Mouse (Mus musculus) midbrain, postnatal 0 days (tissue): ENCODE results near the gene Triobp. TPM values are rescaled to one million over a fixed set of nuclear protein-coding genes. Genes with fewer than 3 reads are reported as not detected.

Experiments
- ATAC-seq: fragments of 200-750 bp; cut with Nextera tagmentation; 2 replicates; pipeline ENCODE4 v1.8.0; 2017; ENCODE audit warnings: moderate number of reproducible peaks, mild to moderate bottlenecking, moderate TSS enrichment, moderate library complexity; ENCODE audit not compliant: low FRiP score
- DNase-seq: peaks from one replicate; pipeline ENCODE4 v3.0.0-alpha.2; 2015; ENCODE audit warnings: low spot score
- H3K27ac ChIP-seq: fragments of 300-500 bp; sonication (generic); 2 replicates; pipeline ENCODE4 v1.5.1; 2014; ENCODE audit warnings: low read depth, mild to moderate bottlenecking, low read length, mixed read lengths
- H3K27me3 ChIP-seq: fragments of 300-500 bp; sonication (generic); 2 replicates; pipeline ENCODE4 v1.6.1; 2014; ENCODE audit warnings: low read length, control low read depth, mixed read lengths; ENCODE audit not compliant: insufficient read depth
- H3K36me3 ChIP-seq: fragments of 300-500 bp; sonication (generic); 2 replicates; pipeline ENCODE4 v1.6.1; 2014; ENCODE audit warnings: low read length, control low read depth, mixed read lengths; ENCODE audit not compliant: insufficient read depth
- H3K4me1 ChIP-seq: fragments of 300-500 bp; sonication (generic); 2 replicates; pipeline ENCODE4 v1.6.1; 2014; ENCODE audit warnings: mild to moderate bottlenecking, control low read depth, antibody characterized with exemption, low read length, mixed read lengths; ENCODE audit not compliant: insufficient read depth
- H3K4me2 ChIP-seq: fragments of 300-500 bp; sonication (generic); 2 replicates; pipeline ENCODE4 v1.6.1; 2014; ENCODE audit warnings: low read depth, mild to moderate bottlenecking, low read length, mixed read lengths; ENCODE audit not compliant: poor library complexity, severe bottlenecking
- H3K4me3 ChIP-seq: fragments of 300-500 bp; sonication (generic); 2 replicates; pipeline ENCODE4 v1.5.1; 2014; ENCODE audit warnings: low read depth, mild to moderate bottlenecking, low read length, moderate library complexity
- H3K9ac ChIP-seq: fragments of 300-500 bp; sonication (generic); replicated peaks from 2 replicates; pipeline ENCODE4 v1.6.1; 2014; ENCODE audit warnings: mild to moderate bottlenecking, low read length, moderate library complexity, mixed read lengths; ENCODE audit not compliant: poor library complexity, severe bottlenecking
- H3K9me3 ChIP-seq: fragments of 300-500 bp; sonication (generic); 2 replicates; pipeline ENCODE4 v1.6.1; 2016; ENCODE audit warnings: low read length, control low read depth
- CTCF ChIP-seq: IDR thresholded peaks from 2 replicates; pipeline ENCODE4 v1.5.1; 2016; ENCODE audit warnings: antibody characterized with exemption, mild to moderate bottlenecking
- WGBS: fragments of 180-500 bp; shearing (Covaris S2); extraction: QIAGEN DNeasy Blood & Tissue Kit; methylation state at CpG from one replicate; pipeline ENCODE4 v1.1.7; 2014; 5-methylcytosine and 5-hydroxymethylcytosine counted together
- polyA plus RNA-seq: library from polyadenylated mRNA; unstranded; fragments of >200 nt; fragmentation: Nextera tagmentation; extraction: Ambion mirVana; gene quantifications from 2 replicates; pipeline ENCODE4 v1.2.1, GENCODE M21; 2015
- total RNA-seq: library from RNA; depleted of rRNA; stranded (reverse); fragments of >200 nt; gene quantifications from 2 replicates; pipeline ENCODE4 v1.2.3, GENCODE M21; 2014; rRNA removed

Gene Triobp
- total RNA-seq (40.0 and 53.3 TPM in 2 replicates), polyA plus RNA-seq (24.7 and 28.4 TPM in 2 replicates)

- under 1% methylated on average over 24 of the region's 24 CpGs for WGBS
Observed at GRCm38 (mm10) chr15:78947657-78948056, at the start of gene Triobp. Gene Triobp (plus strand): TSS chr15:78947724.

GRCm38 (mm10) chr15:78898507-78899001 lies 49.0 kb upstream of the Triobp start:
- Histone ChIP-seq H3K27ac (no peak overlapping the region), H3K9ac (no peak overlapping the region), H3K36me3 (peaks cover 8% of the 10 kb centered on the region; the same call in 1 of the 2 replicates), H3K27me3 (peaks cover 3% of the 10 kb centered on the region; the same call in 1 of the 2 replicates), H3K4me1 (0 out of 2 replicates have a peak, but pooled peaks cover 3% of the 10 kb centered on the region), H3K9me3 (no peaks in the 10 kb centered on the region), H3K4me2 (no peak overlapping the region), H3K4me3 (no peak overlapping the region)
- no peak for DNase-seq
- TF ChIP-seq CTCF = no peak
- ATAC-seq = no peak
- 66% methylated on average over 6 of the region's 6 CpGs for WGBS

More at GRCm38 (mm10) chr15:78947657-78948056, at the start of gene Triobp:
- Histone ChIP-seq H3K4me2 (peak within 1 kb of the TSS; percentile 68), H3K27ac (peak within 1 kb of the TSS; percentile 77), H3K36me3 (0 out of 2 replicates have a peak, but pooled peaks cover 6% of the 10 kb centered on the region), H3K27me3 (no peaks in the 10 kb centered on the region), H3K9me3 (no peaks in the 10 kb centered on the region), H3K4me3 (peak within 1 kb of the TSS; percentile 63), H3K9ac (peak within 1 kb of the TSS; percentile 78), H3K4me1 (peaks cover 12% of the 10 kb centered on the region; the same call in 1 of the 2 replicates)
- TF ChIP-seq CTCF = no peak
- peak; percentile 96 for DNase-seq
- ATAC-seq = peak; percentile 93

- Histone ChIP-seq H3K27ac (no peak within 1 kb of the TSS; the same call in 1 of the 2 replicates), H3K4me2 (peak within 1 kb of the TSS; percentile 92), H3K9ac (peak within 1 kb of the TSS; percentile 53), H3K4me1 (0 out of 2 replicates have a peak, but pooled peaks cover 3% of the 10 kb centered on the region), H3K27me3 (peaks cover 3% of the 10 kb centered on the region; the same call in 1 of the 2 replicates), H3K9me3 (no peaks in the 10 kb centered on the region), H3K36me3 (peaks cover 5% of the 10 kb centered on the region), H3K4me3 (peak within 1 kb of the TSS; percentile 46)
- no peak for TF ChIP-seq CTCF
- no peak for ATAC-seq
- no peak for DNase-seq
- 6% methylated on average over 18 of the region's 20 CpGs for WGBS
Observed at GRCm38 (mm10) chr15:78899409-78899739, 48.1 kb upstream of the Triobp start, which contains the start of gene Gm49510. Gene Gm49510 (plus strand): TSS chr15:78899667.

GRCm38 (mm10) chr15:78899740-78900584 lies 47.6 kb upstream of the Triobp start, which contains the start of gene Sh3bp1:
Gene Sh3bp1 (plus strand): TSS chr15:78899768.
- H3K9me3 ChIP-seq = no peaks in the 10 kb centered on the region
- H3K4me1 ChIP-seq = 0 out of 2 replicates have a peak, but pooled peaks cover 3% of the 10 kb centered on the region
- peaks cover 3% of the 10 kb centered on the region; the same call in 1 of the 2 replicates for H3K27me3 ChIP-seq
- H3K9ac ChIP-seq = peak within 1 kb of the TSS; percentile 53
- TF ChIP-seq CTCF = no peak
- DNase-seq (no peak), ATAC-seq (no peak)
- peak within 1 kb of the TSS; percentile 92 for H3K4me2 ChIP-seq
- no peak within 1 kb of the TSS; the same call in 1 of the 2 replicates for H3K27ac ChIP-seq
- 3% methylated on average over 47 of the region's 47 CpGs for WGBS
- peak within 1 kb of the TSS; percentile 46 for H3K4me3 ChIP-seq
- H3K36me3 ChIP-seq = peaks cover 3% of the 10 kb centered on the region

- Histone ChIP-seq H3K4me3 (peak overlapping the region; percentile 46), H3K9me3 (no peaks in the 10 kb centered on the region), H3K4me1 (0 out of 2 replicates have a peak, but pooled peaks cover 3% of the 10 kb centered on the region), H3K36me3 (peaks cover 2% of the 10 kb centered on the region; the same call in 1 of the 2 replicates), H3K9ac (no peak overlapping the region), H3K27ac (no peak overlapping the region), H3K4me2 (peak overlapping the region; percentile 92), H3K27me3 (peaks cover 3% of the 10 kb centered on the region; the same call in 1 of the 2 replicates)
- WGBS = 25% methylated on average over 18 of the region's 18 CpGs
- ATAC-seq (no peak), DNase-seq (no peak)
- no peak for TF ChIP-seq CTCF
Observed at GRCm38 (mm10) chr15:78900585-78901421, 46.7 kb upstream of the Triobp start.
